Mouse (Mus musculus): Measurements from ENCODE around the gene C8g. TPM values are rescaled to one million over a fixed set of nuclear protein-coding genes. Genes with fewer than 3 reads are reported as not detected.
A peak's percentile ranks its signal among the peaks of the same experiment; 100 is the strongest.

C8g gene
- polyA plus RNA-seq, 1 experiment, result not detected

- H3K36me3 ChIP-seq (ENCODE audit: control insufficient read depth), result no peaks in the 10 kb centered on the region
- TF ChIP-seq GATA1 (IDR thresholded peaks at IDR 0.05; ENCODE audit: low read length), result no peak
- no peak for TF ChIP-seq TAL1 (IDR thresholded peaks at IDR 0.05; ENCODE audit: low read length)
- no peak overlapping the region for H3K4me3 ChIP-seq (replicated peaks)
- peaks cover 24% of the 10 kb centered on the region for H3K4me1 ChIP-seq (ENCODE audit: control insufficient read depth)
- H3K27me3 ChIP-seq (ENCODE audit: control insufficient read depth), result no peaks in the 10 kb centered on the region; the same call in 1 of the 2 replicates
- H3K9me3 ChIP-seq (ENCODE audit: control insufficient read depth, low read length), result no peaks in the 10 kb centered on the region
Observed at GRCm38 (mm10) chr2:25492988-25493387, 8.5 kb downstream of the C8g start.

- H3K4me3 ChIP-seq (replicated peaks), result no peak overlapping the region
- no peaks in the 10 kb centered on the region for H3K27me3 ChIP-seq (ENCODE audit: control insufficient read depth)
- TF ChIP-seq TAL1 (IDR thresholded peaks at IDR 0.05; ENCODE audit: low read length) (no peak), GATA1 (IDR thresholded peaks at IDR 0.05; ENCODE audit: low read length) (no peak)
- H3K4me1 ChIP-seq (ENCODE audit: control insufficient read depth), result peaks cover 55% of the 10 kb centered on the region
- no peaks in the 10 kb centered on the region for H3K36me3 ChIP-seq (ENCODE audit: control insufficient read depth)
- no peaks in the 10 kb centered on the region for H3K9me3 ChIP-seq (ENCODE audit: control insufficient read depth, low read length)
Observed at GRCm38 (mm10) chr2:25488671-25489068, 12.8 kb downstream of the C8g start.

GRCm38 (mm10) chr2:25487965-25488670 lies 13.4 kb downstream of the C8g start:
- no peaks in the 10 kb centered on the region for H3K9me3 ChIP-seq (ENCODE audit: control insufficient read depth, low read length)
- H3K36me3 ChIP-seq (ENCODE audit: control insufficient read depth), result no peaks in the 10 kb centered on the region
- TF ChIP-seq TAL1 (IDR thresholded peaks at IDR 0.05; ENCODE audit: low read length) (no peak), GATA1 (IDR thresholded peaks at IDR 0.05; ENCODE audit: low read length) (no peak)
- H3K4me1 ChIP-seq (ENCODE audit: control insufficient read depth), result peaks cover 58% of the 10 kb centered on the region
- H3K27me3 ChIP-seq (ENCODE audit: control insufficient read depth), result no peaks in the 10 kb centered on the region
- peak overlapping the region; percentile 22 for H3K4me3 ChIP-seq (replicated peaks)

DNA sequence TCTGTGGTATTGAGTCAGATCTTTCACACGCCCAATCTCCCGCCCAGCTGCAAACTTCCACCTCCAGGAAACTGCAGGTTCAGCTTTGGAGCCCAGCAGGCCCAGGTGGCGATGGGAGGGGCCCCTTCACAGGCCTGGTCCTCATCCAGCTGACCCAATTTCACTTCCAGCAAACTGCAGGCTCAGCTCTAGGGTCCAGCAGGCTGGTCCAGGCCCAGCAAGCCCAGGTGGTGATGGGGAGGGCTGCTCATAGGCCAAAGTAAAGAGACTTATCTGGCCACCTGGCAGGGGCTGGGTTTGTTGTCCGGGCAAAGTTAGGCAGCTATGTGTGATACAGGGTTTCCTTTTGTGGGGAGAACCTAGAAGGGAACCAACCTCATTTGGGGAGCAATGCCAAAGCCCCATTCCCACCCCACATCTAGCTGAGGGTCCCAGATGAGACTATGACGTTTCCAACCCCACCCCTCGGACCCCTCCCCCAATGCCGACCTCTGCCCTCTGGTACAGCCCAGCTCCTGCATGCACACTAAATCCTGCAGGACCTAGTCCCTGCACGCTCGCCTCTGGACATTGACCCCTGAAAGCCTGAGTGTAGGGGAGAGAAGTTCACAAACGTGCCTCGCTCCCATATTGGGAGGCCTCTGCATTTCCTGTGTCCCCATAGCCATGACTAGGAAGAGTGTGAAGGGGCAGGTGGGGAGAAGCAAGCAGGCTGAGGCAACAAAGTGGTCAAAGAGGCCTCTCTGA lies 16.4 kb downstream of the C8g start:
- H3K27me3 ChIP-seq (ENCODE audit: control insufficient read depth), result no peaks in the 10 kb centered on the region
- no peak overlapping the region for H3K4me3 ChIP-seq (replicated peaks)
- TF ChIP-seq TAL1 (IDR thresholded peaks at IDR 0.05; ENCODE audit: low read length), result no peak
- no peak for TF ChIP-seq GATA1 (IDR thresholded peaks at IDR 0.05; ENCODE audit: low read length)
- peaks cover 53% of the 10 kb centered on the region for H3K4me1 ChIP-seq (ENCODE audit: control insufficient read depth)
- H3K9me3 ChIP-seq (ENCODE audit: control insufficient read depth, low read length), result no peaks in the 10 kb centered on the region
- no peaks in the 10 kb centered on the region for H3K36me3 ChIP-seq (ENCODE audit: control insufficient read depth)

- no peaks in the 10 kb centered on the region for H3K9me3 ChIP-seq (ENCODE audit: control insufficient read depth, low read length)
- no peak overlapping the region for H3K4me3 ChIP-seq (replicated peaks)
- no peaks in the 10 kb centered on the region for H3K36me3 ChIP-seq (ENCODE audit: control insufficient read depth)
- H3K4me1 ChIP-seq (ENCODE audit: control insufficient read depth), result peaks cover 33% of the 10 kb centered on the region
- TF ChIP-seq TAL1 (IDR thresholded peaks at IDR 0.05; ENCODE audit: low read length) (no peak), GATA1 (IDR thresholded peaks at IDR 0.05; ENCODE audit: low read length) (no peak)
- H3K27me3 ChIP-seq (ENCODE audit: control insufficient read depth), result no peaks in the 10 kb centered on the region
Observed at GRCm38 (mm10) chr2:25482969-25483368, 18.6 kb downstream of the C8g start.

DNA sequence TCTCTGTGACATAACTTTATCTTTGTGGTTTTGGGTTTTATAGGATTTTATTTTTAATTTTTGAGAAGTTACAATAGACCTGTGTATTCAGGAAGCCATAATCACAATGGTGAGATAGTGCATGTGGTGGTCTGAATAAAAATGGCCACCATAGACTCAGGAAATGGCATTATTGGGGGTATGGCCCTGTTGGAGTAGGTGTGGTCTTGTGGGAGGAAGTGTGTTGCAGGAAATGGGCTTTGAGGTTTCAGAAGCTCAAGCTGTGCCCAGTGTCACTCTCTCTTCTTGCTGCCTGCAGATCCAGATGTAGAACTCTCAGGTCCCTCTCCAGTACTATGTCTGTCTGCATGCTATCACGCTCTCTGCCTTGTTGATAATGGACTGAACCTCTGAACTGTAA lies 21.0 kb downstream of the C8g start:
- H3K4me3 ChIP-seq (replicated peaks), result no peak overlapping the region
- no peaks in the 10 kb centered on the region for H3K27me3 ChIP-seq (ENCODE audit: control insufficient read depth)
- H3K4me1 ChIP-seq (ENCODE audit: control insufficient read depth), result peaks cover 10% of the 10 kb centered on the region
- TF ChIP-seq TAL1 (IDR thresholded peaks at IDR 0.05; ENCODE audit: low read length) (no peak), GATA1 (IDR thresholded peaks at IDR 0.05; ENCODE audit: low read length) (no peak)
- H3K36me3 ChIP-seq (ENCODE audit: control insufficient read depth), result no peaks in the 10 kb centered on the region
- no peaks in the 10 kb centered on the region for H3K9me3 ChIP-seq (ENCODE audit: control insufficient read depth, low read length)

DNA sequence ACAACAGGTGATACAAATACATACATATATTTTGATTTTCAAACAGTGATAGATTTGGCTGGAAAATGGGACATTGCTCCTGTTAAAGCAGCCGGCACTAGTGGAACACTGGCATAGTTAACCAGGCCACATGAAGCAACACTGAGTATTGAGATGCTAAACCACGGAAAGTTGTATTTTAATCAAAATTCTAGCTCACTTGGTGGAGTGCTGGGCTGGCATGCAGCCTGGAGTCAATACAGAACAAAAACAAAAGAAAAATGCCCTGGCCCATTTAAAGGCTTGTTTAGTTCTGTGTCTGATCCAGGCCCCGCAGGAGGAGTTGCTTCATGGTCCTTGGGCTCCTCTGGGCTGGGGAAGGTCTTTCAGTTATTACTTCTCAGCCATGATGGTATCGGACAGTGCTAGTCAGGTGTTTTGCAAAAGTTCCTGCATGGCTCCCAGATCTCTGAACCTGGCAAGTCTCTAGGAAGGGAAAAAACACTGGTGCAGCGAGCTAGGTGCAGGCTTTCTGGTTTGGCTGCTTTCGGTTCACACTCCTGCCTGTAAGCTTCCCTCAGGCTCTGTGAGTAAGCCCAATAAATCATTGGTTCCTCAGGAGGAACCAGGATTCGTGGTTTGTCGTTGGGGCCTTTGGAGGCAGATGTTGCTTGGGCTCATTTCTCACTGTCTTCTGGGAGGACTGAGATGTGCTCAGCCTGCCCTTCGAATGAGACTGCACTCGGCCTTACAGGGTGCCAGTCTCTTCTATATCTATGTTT lies 21.8 kb downstream of the C8g start:
- no peaks in the 10 kb centered on the region for H3K9me3 ChIP-seq (ENCODE audit: control insufficient read depth, low read length)
- peaks cover 3% of the 10 kb centered on the region; the same call in 1 of the 2 replicates for H3K4me1 ChIP-seq (ENCODE audit: control insufficient read depth)
- no peaks in the 10 kb centered on the region for H3K36me3 ChIP-seq (ENCODE audit: control insufficient read depth)
- H3K27me3 ChIP-seq (ENCODE audit: control insufficient read depth), result no peaks in the 10 kb centered on the region
- no peak overlapping the region for H3K4me3 ChIP-seq (replicated peaks)
- TF ChIP-seq TAL1 (IDR thresholded peaks at IDR 0.05; ENCODE audit: low read length) (no peak), GATA1 (IDR thresholded peaks at IDR 0.05; ENCODE audit: low read length) (no peak)

DNA sequence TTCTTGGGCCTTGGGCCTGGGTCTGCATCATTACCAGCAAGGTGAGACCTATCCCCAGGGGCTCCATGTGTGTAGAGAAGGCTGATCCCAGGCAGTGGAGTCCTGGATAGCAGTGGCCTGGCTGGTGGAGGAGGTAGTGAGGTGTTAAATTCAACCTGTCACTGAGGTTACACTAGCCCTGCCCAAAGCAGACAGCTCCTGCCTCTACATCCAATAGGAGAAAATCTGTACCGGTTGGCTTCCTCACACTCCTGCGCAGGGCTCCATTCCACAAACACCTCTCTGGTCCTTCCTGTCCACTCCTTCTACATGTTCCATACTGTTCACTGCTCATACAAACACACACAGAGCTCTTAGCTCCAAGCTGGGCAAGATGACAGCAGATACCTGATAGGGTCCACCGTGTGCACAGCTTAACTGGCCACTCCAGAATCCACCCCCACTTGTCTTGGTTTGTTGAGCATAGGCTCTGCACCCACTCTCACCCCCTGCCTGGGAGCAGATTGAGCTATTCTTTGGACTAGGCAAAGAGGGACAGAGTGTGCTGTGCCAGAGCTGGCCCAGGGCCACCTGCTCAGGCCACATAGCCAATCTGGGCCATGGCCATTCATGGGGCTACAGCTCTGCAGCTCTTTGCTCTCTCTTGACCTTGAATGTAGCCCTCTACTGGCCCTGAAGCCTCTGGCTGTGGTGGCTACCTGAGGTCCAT lies 23.4 kb downstream of the C8g start:
- H3K4me3 ChIP-seq (replicated peaks), result no peak overlapping the region
- no peaks in the 10 kb centered on the region for H3K27me3 ChIP-seq (ENCODE audit: control insufficient read depth)
- TF ChIP-seq GATA1 (IDR thresholded peaks at IDR 0.05; ENCODE audit: low read length) (no peak), TAL1 (IDR thresholded peaks at IDR 0.05; ENCODE audit: low read length) (no peak)
- H3K9me3 ChIP-seq (ENCODE audit: control insufficient read depth, low read length), result no peaks in the 10 kb centered on the region
- no peaks in the 10 kb centered on the region for H3K36me3 ChIP-seq (ENCODE audit: control insufficient read depth)
- no peaks in the 10 kb centered on the region for H3K4me1 ChIP-seq (ENCODE audit: control insufficient read depth)

Data from erythroblast, embryonic 14.5 days (primary cell).